Mouse (Mus musculus) c-Kit-positive CD71-negative TER-119-negative erythroid progenitor cells, embryonic 14.5 days (primary cell): ENCODE measurements around the gene Pak1.
"Not testable (repeated sequence)": the region's sequence is repeated elsewhere in the genome, so short reads cannot be mapped to it uniquely, and the experiment has no call there.

Experiments
- DNase-seq: peaks from one replicate; pipeline ENCODE4 v3.0.0-alpha.2; 2013; ENCODE audit warnings: low read depth

The Pak1 gene

DNA sequence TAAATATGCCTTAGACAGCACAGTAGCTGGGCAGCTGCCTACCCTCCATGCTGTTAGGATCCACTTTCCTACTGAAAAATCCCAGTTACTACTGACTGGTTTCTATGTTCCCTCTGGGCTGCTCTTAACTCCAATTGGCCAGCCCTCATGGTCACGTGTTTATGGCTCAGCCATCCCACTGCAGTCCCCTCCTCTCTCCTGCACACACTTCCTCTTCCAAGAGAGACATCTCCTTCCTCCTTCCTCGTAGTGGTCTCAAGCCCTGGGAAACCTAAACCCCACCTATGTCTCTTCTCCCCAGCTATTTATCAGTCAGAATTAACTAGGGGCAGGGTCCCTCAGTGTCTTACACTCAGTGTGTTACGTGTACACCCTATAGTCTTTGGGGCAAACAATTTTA, 61.2 kb downstream of the Pak1 start:
- DNase-seq, result not testable (repeated sequence)

DNA sequence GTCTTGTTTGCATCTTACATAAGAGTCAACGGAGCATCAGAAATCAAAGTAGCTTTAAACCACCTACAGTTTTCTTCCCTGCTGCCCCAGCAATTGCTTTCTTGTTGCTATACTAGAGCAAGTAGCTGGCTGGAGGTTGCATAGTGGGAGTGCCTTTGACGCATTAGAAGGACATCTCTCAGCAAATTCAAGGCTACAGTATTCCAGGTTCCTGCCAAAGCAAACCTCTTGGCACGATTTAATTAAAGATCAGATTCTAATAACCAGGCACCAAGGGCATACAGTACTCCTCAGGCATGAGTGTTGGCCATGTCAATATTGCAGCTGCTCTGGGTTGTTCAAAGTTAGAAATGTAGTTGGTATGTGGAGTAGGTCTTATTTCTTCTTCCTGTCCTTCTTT, 62.0 kb downstream of the Pak1 start:
- DNase-seq, result no peak

- peak; percentile 12 for DNase-seq
These were observed 75.2 kb downstream of the Pak1 start for GRCm38 (mm10) chr7:97863512-97863911.

GRCm38 (mm10) chr7:97864531-97864930, 76.2 kb downstream of the Pak1 start:
- no peak for DNase-seq

GRCm38 (mm10) chr7:97867866-97868265, 79.5 kb downstream of the Pak1 start:
- DNase-seq, result no peak

GRCm38 (mm10) chr7:97868766-97869165, 80.4 kb downstream of the Pak1 start:
- no peak for DNase-seq

DNA sequence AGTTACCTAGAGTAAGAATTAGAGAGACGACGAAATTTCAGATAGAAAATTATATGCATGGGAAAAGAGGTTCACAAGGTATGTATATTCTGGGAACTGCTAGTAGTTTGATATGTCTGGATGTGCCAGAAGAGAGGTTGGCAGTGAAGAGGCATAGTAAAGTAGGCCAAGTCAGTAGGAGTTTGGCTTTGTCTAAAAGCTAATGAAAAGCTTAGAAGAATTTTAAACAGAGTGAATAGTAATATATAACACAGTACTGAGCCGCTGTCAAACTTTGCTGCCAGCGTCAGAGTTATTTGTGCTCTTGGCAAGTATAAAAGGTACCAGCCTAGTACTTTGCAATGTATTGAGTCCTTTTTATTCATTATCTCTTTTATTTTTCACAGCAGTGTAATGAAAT, 84.1 kb downstream of the Pak1 start:
- DNase-seq, result no peak

DNA sequence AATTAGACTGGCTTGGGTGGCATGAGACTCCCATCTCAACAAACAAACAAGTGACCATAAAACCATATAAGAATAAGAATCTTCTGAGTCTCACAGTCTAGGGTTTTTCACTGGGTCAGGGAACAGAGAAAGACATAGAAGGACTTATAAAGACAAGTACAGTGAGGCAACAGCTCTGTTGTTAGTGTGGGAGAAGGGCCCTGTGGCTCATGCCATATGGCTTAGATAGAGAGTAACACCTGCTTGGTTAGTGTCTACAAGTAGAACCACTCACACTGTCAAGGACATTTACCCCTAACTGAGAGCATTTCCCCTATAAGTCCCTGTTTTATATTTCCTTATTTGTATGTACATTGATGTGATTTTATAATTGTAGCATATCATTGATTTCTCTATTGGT, 85.0 kb downstream of the Pak1 start:
- DNase-seq, result no peak

- DNase-seq, result no peak
These were observed 89.7 kb downstream of the Pak1 start for GRCm38 (mm10) chr7:97877846-97878538.

GRCm38 (mm10) chr7:97911646-97912045, 123.3 kb downstream of the Pak1 start:
- DNase-seq, result no peak

- no peak for DNase-seq
These were observed 126.6 kb downstream of the Pak1 start for GRCm38 (mm10) chr7:97914833-97915516.

GRCm38 (mm10) chr7:97919742-97920141, 131.4 kb downstream of the Pak1 start, which contains the start of gene Gdpd4:
Gdpd4 (plus strand) TSS chr7:97919955.
- no peak for DNase-seq

DNA sequence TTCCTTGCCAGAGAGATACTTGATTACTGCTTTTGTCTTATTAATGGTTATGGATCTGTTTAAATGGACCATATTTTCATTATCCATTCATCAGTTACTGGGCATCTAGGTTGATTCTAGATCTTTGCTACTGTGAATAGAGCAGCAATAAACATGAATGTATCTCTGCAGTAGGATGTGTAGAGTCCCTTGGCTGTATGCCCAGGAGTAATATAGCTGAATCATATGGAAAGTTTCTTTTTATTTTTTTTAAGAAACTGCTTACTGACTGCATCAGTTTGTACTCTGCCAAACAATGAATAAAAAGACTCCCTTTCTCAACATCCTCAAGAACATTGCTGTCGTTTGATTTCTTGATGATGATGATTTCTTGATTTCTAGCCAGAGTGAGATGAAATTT, 137.5 kb downstream of the Pak1 start:
- no peak for DNase-seq

GRCm38 (mm10) chr7:97926978-97927377, 138.6 kb downstream of the Pak1 start:
- DNase-seq, result no peak

GRCm38 (mm10) chr7:97944485-97944884, 156.1 kb downstream of the Pak1 start:
- no peak for DNase-seq
